Mouse (Mus musculus) stomach, postnatal 0 days (tissue): ENCODE results near the gene Glud1. TPM values are rescaled to one million over a fixed set of nuclear protein-coding genes. Genes with fewer than 3 reads are reported as not detected.

Experiments used
- ATAC-seq: fragments of 200-750 bp; cut with Nextera tagmentation; 2 replicates; pipeline ENCODE4 v1.8.0; 2017; ENCODE audit not compliant: low FRiP score, low TSS enrichment
- DNase-seq: peaks from one replicate; pipeline ENCODE4 v3.0.0-alpha.2; 2016; ENCODE audit warnings: low spot score
- H3K27ac ChIP-seq: fragments of 300-500 bp; sonication (generic); replicated peaks from 2 replicates; pipeline ENCODE4 v1.5.1; 2014; ENCODE audit warnings: mild to moderate bottlenecking, control low read depth
- H3K27me3 ChIP-seq: fragments of 300-500 bp; sonication (generic); 2 replicates; pipeline ENCODE4 v1.6.1; 2014; ENCODE audit warnings: low read length; ENCODE audit not compliant: control insufficient read depth, insufficient read depth
- H3K36me3 ChIP-seq: fragments of 300-500 bp; sonication (generic); 2 replicates; pipeline ENCODE4 v1.6.1; 2014; ENCODE audit warnings: low read length, mixed read lengths; ENCODE audit not compliant: control insufficient read depth, insufficient read depth
- H3K4me1 ChIP-seq: fragments of 300-500 bp; sonication (generic); replicated peaks from 2 replicates; pipeline ENCODE4 v1.6.1; 2014; ENCODE audit warnings: antibody characterized with exemption; ENCODE audit not compliant: control insufficient read depth, insufficient read depth
- H3K4me2 ChIP-seq: fragments of 300-500 bp; sonication (generic); replicated peaks from 2 replicates; pipeline ENCODE4 v1.6.1; 2014; ENCODE audit warnings: low read depth, mild to moderate bottlenecking, control low read depth, moderate library complexity
- H3K4me3 ChIP-seq: fragments of 300-500 bp; sonication (generic); 2 replicates; pipeline ENCODE4 v1.5.1; 2014; ENCODE audit warnings: low read depth, low read length, control low read depth
- H3K9ac ChIP-seq: fragments of 300-500 bp; sonication (generic); 2 replicates; pipeline ENCODE4 v1.6.1; 2014; ENCODE audit warnings: mild to moderate bottlenecking, low read length, control low read depth, mixed read lengths
- H3K9me3 ChIP-seq: fragments of 300-500 bp; sonication (generic); 2 replicates; pipeline ENCODE4 v1.6.1; 2016; ENCODE audit warnings: low read length; ENCODE audit not compliant: control insufficient read depth
- CTCF ChIP-seq: IDR thresholded peaks from 2 replicates; pipeline ENCODE4 v1.5.1; 2016; ENCODE audit warnings: antibody characterized with exemption, low read depth, mild to moderate bottlenecking, moderate library complexity
- EP300 ChIP-seq: optimal IDR thresholded peaks from 2 replicates; pipeline ENCODE3; 2016; ENCODE audit warnings: antibody characterized with exemption
- WGBS: fragments of 180-500 bp; shearing (Covaris S2); extraction: QIAGEN DNeasy Blood & Tissue Kit; methylation state at CpG from one replicate; pipeline ENCODE4 v1.1.7; 2014; 5-methylcytosine and 5-hydroxymethylcytosine counted together
- polyA plus RNA-seq: library from polyadenylated mRNA; unstranded; fragments of >200 nt; fragmentation: Nextera tagmentation; extraction: Ambion mirVana; gene quantifications from 2 replicates; pipeline ENCODE4 v1.2.1, GENCODE M21; 2015

Glud1 gene
- polyA plus RNA-seq, 1 experiment from 2014 or later = 48.8 TPM

- no peaks in the 10 kb centered on the region for H3K27me3 ChIP-seq
- no peak overlapping the region for H3K9ac ChIP-seq
- 70% methylated on average over 2 of the region's 2 CpGs for WGBS
- no peaks in the 10 kb centered on the region for H3K4me1 ChIP-seq
- H3K27ac ChIP-seq = no peak overlapping the region
- TF ChIP-seq EP300 (no peak), CTCF (no peak)
- no peak for ATAC-seq
- DNase-seq = no peak
- H3K9me3 ChIP-seq = no peaks in the 10 kb centered on the region
- no peak overlapping the region for H3K4me2 ChIP-seq
- H3K36me3 ChIP-seq = no peaks in the 10 kb centered on the region
- H3K4me3 ChIP-seq = no peak overlapping the region
Measured at GRCm38 (mm10) chr14:34280798-34281197, 29.7 kb upstream of the Glud1 start.

GRCm38 (mm10) chr14:34281736-34282269, 28.7 kb upstream of the Glud1 start:
- Histone ChIP-seq H3K4me3 (no peak overlapping the region), H3K36me3 (no peaks in the 10 kb centered on the region), H3K4me1 (no peaks in the 10 kb centered on the region), H3K27ac (no peak overlapping the region), H3K9ac (no peak overlapping the region), H3K9me3 (no peaks in the 10 kb centered on the region), H3K27me3 (no peaks in the 10 kb centered on the region), H3K4me2 (no peak overlapping the region)
- WGBS = 86% methylated on average over 5 of the region's 5 CpGs
- DNase-seq = no peak
- TF ChIP-seq CTCF = no peak
- no peak for TF ChIP-seq EP300
- no peak for ATAC-seq

GRCm38 (mm10) chr14:34288396-34288795, 22.1 kb upstream of the Glud1 start:
- Histone ChIP-seq H3K4me1 (no peaks in the 10 kb centered on the region), H3K27ac (no peak overlapping the region), H3K9me3 (no peaks in the 10 kb centered on the region), H3K36me3 (no peaks in the 10 kb centered on the region), H3K27me3 (no peaks in the 10 kb centered on the region), H3K4me2 (no peak overlapping the region), H3K4me3 (no peak overlapping the region), H3K9ac (no peak overlapping the region)
- ATAC-seq (no peak), DNase-seq (no peak)
- no peak for TF ChIP-seq EP300
- TF ChIP-seq CTCF = no peak
- 62% methylated on average over 2 of the region's 2 CpGs for WGBS

- no peak overlapping the region for H3K4me2 ChIP-seq
- TF ChIP-seq CTCF (no peak), EP300 (no peak)
- 80% methylated on average over 3 of the region's 3 CpGs for WGBS
- no peak overlapping the region for H3K27ac ChIP-seq
- no peak for DNase-seq
- no peaks in the 10 kb centered on the region for H3K27me3 ChIP-seq
- no peaks in the 10 kb centered on the region for H3K4me1 ChIP-seq
- H3K4me3 ChIP-seq = no peak overlapping the region
- ATAC-seq = no peak
- no peak overlapping the region for H3K9ac ChIP-seq
- no peaks in the 10 kb centered on the region for H3K9me3 ChIP-seq
- H3K36me3 ChIP-seq = no peaks in the 10 kb centered on the region
Measured at GRCm38 (mm10) chr14:34289259-34290015, 21.1 kb upstream of the Glud1 start.

- ATAC-seq (no peak), DNase-seq (no peak)
- H3K9ac ChIP-seq = no peak overlapping the region
- WGBS = 32% methylated on average over 1 of the region's 1 CpGs
- H3K4me3 ChIP-seq = no peak overlapping the region
- no peaks in the 10 kb centered on the region for H3K36me3 ChIP-seq
- H3K9me3 ChIP-seq = no peaks in the 10 kb centered on the region
- no peak overlapping the region for H3K27ac ChIP-seq
- H3K4me2 ChIP-seq = no peak overlapping the region
- TF ChIP-seq EP300 (no peak), CTCF (no peak)
- no peaks in the 10 kb centered on the region for H3K4me1 ChIP-seq
- H3K27me3 ChIP-seq = no peaks in the 10 kb centered on the region
Measured at GRCm38 (mm10) chr14:34290229-34290628, 20.3 kb upstream of the Glud1 start.

- ATAC-seq = no peak
- DNase-seq = no peak
- 87% methylated on average over 3 of the region's 3 CpGs for WGBS
- no peaks in the 10 kb centered on the region for H3K36me3 ChIP-seq
- TF ChIP-seq CTCF (no peak), EP300 (no peak)
- H3K27me3 ChIP-seq = no peaks in the 10 kb centered on the region
- H3K9me3 ChIP-seq = no peaks in the 10 kb centered on the region
- no peak overlapping the region for H3K4me3 ChIP-seq
- H3K9ac ChIP-seq = no peak overlapping the region
- no peak overlapping the region for H3K27ac ChIP-seq
- no peaks in the 10 kb centered on the region for H3K4me1 ChIP-seq
- no peak overlapping the region for H3K4me2 ChIP-seq
Measured at GRCm38 (mm10) chr14:34293641-34294040, 16.9 kb upstream of the Glud1 start.
